Mouse (Mus musculus) monocyte, adult 2 months (primary cell): ENCODE measurements at regions not wholly inside any gene's neighbourhood (a gene's known extent, or its start where the extent isn't known, plus 50 kb on each side); places are given as distances from the start of the nearest gene placed in this dataset.
"Not testable (repeated sequence)": the region's sequence is repeated elsewhere in the genome, so short reads cannot be mapped to it uniquely, and the experiment has no call there.

ENCODE experiments used
- DNase-seq, 2 experiments: peaks; one replicate each; pipeline ENCODE4 v3.0.0; 2022; ENCODE audit warnings: low spot score in 2 of 2, low read depth in 1 of 2

GRCm38 (mm10) chr4:131149466-131149865 lies 205.3 kb downstream of the Matn1 start:
- no peak for DNase-seq

- no peak for DNase-seq
Measured at GRCm38 (mm10) chr4:131159712-131160111, 215.5 kb downstream of the Matn1 start.

GRCm38 (mm10) chr4:131160135-131160534 lies 215.9 kb downstream of the Matn1 start:
- DNase-seq, result no peak

DNA sequence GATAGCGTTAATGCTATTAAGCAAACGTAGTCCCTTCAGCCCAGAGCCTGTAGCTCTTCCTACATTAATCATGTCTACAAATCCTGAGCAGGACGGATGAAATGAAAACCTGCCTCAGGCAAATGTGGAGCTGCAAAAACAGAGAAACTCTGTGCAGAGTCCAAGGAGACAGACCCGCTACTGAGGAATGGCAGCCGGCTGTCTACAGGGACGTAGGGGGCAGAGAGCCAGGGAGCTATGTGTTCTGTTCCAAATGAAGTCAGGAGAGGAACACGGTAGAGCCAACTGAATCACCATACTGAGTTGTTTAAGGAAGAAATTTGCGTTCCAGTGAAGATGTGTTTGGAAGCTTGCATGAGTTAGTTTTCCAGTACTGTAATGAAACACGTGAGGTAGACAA lies 217.3 kb downstream of the Matn1 start:
- DNase-seq, result no peak

DNA sequence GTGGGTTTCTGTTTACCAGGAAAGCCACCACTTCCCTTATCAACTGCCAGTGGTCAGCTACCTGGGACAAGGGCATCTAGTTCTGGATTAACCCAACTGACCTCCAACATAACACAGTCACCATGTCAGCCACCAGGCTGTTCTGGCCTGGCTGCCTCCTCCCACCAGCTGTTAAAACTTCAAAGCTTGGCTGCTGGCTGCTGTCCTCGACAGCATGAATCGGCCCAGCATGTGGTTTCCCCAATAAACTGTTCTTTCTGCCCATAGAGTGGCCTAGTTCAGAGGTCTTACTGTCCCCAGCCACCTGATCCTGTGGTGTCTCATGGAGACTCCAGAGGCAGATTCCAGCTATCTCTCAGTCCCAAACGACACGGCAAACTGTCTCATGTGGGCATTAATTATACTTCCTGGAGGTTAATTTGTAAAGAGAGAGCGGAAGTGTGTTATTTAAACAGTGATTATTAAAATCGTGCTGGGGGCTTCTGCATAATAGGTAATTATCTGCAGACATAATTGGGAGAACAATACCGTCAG lies 219.7 kb downstream of the Matn1 start:
- DNase-seq, result no peak

DNA sequence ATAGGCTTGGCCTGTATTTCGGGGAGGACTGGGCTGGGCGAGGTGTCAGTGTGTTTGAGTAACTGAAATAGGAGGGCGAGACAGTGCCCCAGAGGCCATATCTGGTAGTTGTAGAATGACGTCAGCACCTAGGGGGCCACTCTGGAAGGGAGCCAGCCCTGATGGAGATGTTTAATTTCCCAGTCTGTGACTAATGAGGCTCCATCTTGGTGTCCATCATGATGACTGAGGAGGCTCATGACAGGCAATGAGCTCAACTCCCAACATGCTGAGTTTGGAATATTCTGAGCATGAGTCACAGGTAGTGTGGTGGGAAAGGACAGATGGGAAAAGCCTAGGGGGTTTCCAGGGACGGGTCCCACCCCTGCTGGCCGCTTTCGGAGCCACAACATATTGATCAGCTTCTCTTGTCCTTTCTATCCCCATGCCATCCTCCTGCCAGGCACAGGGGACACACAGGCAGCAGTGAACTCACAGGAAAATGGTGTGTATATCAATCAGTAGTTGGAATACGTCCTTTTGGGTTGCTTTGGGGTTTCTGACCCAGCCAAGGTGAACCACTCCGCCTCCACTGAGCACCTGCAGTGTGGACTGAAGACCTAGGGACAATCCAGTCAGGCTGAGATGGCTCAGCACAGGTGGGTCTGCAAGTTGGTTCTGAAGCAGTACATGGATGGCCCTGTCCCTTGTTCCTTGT lies 222.5 kb downstream of the Matn1 start:
- no peak for DNase-seq

- DNase-seq, result no peak
Measured at GRCm38 (mm10) chr4:131167921-131168320, 223.7 kb downstream of the Matn1 start.

DNA sequence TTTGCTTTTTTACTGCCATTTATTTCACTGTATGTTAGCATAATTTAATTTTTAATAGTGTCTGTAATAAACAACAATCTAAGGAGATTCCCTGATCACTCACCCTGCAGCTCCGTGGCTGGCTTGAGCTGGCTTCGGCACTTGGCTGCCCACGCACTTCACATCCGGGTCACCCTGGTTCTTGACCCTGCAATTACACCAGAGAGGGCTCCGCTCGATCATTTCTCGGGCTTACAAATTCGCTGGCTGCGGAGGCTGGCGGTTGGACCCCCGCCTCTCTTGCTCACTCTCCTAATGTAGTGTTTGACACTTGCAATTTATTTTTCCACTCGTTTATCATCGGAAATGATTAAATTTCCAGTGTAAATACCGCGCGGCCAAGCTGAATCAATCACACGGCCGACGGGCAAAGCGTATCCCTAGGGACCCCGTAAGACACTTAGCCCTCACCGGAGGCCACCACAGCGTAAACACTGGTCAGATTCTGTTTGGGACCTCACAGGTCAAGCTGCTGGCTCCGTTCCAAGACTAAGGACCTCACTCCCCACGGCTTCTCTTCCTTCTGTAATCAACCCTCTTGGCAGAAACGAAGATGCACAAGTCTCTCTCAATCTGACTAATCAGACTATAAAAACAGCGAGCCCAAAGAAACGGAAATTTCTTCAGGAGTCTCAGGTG lies 229.7 kb downstream of the Matn1 start:
- DNase-seq, result no peak

- DNase-seq, result no peak
Measured at GRCm38 (mm10) chr4:131176701-131177100, 232.5 kb downstream of the Matn1 start.

DNA sequence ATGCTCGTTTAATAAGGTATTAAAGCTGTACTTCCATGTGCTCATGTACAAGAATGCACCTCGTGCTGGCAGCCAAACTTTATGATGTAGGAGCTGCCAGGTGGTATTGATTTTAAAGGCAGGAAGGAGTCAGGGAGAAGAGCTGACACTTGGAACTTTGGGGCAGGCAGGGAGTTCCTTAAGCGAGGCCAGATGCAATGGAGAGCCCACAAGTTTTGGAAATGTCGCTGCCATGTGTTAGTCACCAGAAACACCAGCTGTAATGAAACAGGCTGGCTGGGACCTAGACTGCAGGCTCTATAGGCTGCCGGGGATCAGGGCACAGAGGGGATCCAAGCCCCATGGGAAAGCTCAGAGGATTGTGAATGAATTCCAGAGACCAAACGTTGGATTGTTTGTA lies 233.7 kb downstream of the Matn1 start:
- no peak for DNase-seq

DNA sequence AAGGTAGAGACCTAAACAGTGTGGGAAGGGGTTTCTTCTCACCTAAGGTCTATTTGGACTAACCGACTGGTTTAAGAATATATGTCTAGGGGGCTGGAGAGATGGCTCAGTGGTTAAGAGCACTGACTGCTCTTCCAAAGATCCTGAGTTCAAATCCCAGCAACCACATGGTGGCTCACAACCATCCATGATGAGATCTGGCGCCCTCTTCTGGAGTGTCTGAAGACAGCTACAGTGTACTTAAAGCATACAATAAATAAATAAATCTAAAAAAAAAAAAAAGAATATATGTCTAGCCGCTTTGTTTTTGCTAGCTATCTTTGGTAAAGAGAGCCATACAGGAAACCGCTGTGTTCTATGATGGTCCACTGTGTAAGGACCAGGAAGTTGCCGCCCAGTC lies 234.5 kb downstream of the Matn1 start:
- DNase-seq, result not testable (repeated sequence)

DNA sequence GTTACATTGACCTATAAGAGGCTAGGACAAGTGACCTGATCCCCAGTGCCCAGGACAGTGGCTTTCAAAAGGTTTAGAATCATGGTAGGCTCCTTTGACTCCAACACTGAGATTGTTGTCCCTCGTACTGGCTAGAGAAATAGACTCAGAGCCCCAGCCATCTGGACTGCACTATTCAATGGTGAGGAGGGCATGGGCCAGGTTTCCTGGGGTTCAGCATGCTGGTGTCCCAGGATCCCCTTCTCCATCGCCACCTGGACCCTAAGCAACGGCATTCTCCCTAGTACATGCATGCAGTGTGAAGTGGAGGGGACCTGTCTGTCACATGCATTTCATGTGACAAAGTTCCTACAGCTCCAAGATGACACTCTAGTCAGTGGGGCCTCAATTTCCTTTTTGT lies 243.9 kb downstream of the Matn1 start:
- DNase-seq, result no peak

DNA sequence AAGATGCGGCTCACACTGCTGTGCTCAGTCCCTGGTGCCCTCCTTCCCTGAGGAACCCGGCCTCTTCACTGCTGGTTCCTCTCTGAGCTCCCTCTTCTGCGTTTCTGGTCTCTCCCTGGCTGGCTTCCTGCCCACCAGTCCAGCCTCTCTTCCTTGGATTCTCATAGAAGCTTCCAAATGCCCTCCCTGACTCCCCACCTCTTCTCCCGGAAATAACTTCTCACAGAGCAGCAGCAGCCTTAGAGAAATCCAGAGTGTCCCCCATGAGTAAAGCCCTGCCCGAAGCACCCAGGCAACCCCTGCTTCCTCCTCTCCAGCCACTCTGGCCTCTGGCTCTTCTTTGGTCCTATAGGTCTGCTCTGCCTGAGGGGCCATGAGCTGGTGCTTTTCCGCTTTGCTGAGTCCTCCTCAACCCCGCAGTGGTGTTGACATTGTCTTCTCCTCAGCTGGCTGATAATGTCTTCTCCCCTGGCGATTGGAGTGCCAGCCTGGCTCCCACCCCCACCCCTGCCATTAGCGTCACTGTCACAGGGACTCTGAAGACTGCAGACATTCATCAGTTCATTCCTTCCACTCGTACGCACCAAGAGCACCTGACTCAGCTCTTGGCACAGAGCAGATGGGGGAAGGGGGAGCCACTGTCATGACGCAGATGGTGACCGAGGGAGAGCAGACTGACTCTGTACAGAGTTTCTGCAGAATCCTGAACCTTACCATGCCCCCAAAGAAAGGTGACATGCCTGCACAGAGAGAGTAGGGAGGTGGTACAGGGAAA lies 247.1 kb downstream of the Matn1 start:
- no peak for DNase-seq

GRCm38 (mm10) chr4:131193900-131194419 lies 249.8 kb downstream of the Matn1 start:
- DNase-seq, result no peak

GRCm38 (mm10) chr4:131196147-131196546 lies 252.0 kb downstream of the Matn1 start:
- DNase-seq, result no peak

DNA sequence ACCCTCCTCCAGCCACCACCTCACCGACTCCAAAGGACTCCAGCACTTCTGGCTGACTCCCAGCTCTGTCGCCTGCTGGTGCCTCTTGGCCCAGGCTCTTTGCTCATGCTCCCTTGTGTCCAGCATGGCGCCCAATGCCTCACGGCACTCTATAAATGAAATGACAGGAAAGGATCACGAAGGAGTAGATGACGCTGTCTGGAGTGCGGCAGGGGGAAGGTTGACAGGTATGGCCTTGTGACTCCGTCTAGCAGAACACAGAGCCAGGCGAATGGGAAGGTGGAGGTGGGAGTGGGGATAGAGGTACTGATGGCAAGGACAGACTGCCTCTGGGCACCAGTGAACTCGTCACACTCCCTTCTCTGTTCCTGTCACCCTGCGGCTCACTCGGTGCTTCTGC lies 259.5 kb downstream of the Matn1 start:
- DNase-seq, result no peak

DNA sequence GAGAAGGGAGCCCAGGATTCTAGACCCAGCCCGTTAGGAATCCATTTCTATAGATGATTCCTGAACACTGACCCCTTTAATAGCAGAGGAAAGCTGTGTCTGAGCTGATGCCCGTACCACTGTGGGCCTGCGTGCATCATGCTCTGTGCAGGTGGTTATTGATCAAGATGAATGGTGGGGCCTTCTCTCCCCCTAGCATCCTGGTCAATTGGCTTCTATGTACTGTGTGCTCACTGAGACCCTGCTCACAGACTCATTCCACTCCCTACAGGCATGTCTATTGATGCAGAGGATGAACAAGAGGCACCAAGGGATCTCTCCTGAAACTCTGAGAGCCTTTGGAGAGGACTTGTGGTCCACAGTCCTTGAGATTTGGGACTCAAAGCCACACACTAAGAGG lies 260.5 kb downstream of the Matn1 start:
- DNase-seq, result no peak

DNA sequence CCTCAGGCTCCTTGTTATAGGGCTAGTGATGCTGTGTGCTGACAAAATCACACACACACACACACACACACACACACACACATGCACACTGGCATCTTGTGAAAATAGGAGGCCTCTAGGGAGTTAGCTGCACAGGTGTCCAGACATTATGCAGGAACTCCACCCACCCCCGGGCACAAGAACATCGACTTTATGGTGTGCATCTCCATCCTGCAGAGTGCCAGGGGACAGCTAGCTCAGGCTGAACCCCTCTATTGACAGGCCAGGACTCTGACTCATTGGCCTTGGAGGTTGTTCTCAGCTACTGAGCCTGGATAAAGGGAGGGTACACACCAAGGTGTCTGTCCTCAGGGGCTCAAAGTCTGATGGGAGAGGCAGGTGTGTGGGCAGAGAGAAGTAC lies 260.9 kb downstream of the Matn1 start:
- DNase-seq, result no peak

DNA sequence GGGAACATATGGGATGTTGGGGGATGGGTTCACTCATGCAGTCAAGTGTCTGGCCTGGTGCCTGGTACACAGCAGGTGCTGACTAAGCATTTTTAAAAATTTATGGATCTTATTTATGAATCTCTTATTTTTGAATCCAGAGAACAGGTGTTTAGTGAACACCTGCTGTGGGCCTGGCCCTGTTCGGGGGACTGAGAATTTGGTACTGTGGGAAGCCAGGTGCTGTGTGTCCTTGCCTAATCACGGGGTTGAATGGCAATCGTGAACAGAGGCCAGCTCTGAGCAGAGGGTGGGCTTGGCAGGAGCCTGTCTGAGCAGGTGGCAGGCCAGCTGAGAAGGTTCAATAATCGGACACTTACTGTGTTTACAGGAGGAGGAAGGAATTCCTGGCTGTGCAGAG lies 261.5 kb downstream of the Matn1 start:
- no peak for DNase-seq

GRCm38 (mm10) chr4:131206181-131206885 lies 262.1 kb downstream of the Matn1 start:
- no peak for DNase-seq

DNA sequence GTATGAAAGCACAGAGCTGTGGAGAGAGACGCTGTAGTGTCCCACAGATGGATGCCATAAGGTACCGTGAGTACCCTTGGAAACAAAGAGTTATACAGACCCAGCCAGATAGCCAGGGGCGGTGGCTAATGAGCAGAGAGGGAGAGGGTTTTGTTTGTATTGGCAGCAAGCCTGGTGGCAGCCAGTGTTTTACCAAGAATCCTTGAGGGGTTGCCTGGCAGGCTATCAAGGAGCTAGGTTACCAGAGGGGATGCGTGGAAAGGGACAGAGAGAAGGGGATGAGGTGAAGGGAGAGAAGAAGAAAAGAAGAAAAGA lies 262.7 kb downstream of the Matn1 start:
- no peak for DNase-seq
